Mouse (Mus musculus): ENCODE results near the gene Det1. TPM values are rescaled to one million over a fixed set of nuclear protein-coding genes. Genes with fewer than 3 reads are reported as not detected.

Gene Det1
- polyA plus RNA-seq, 1 experiment from 2014 or later, result 13.7 TPM

GRCm38 (mm10) chr7:78796624-78797023 lies 50.4 kb downstream of the Det1 start:
- H3K4me2 ChIP-seq, result no peak overlapping the region
- 77% methylated on average over 3 of the region's 3 CpGs for WGBS (ENCODE audit: insufficient replicate concordance)
- peaks cover 23% of the 10 kb centered on the region for H3K36me3 ChIP-seq
- no peak for ATAC-seq
- H3K27ac ChIP-seq, result peak overlapping the region; percentile 52; the same call in 1 of the 2 replicates
- no peaks in the 10 kb centered on the region for H3K27me3 ChIP-seq (replicated peaks)
- no peak overlapping the region for H3K9ac ChIP-seq
- peaks cover 86% of the 10 kb centered on the region for H3K4me1 ChIP-seq
- H3K4me3 ChIP-seq, result no peak overlapping the region
- no peaks in the 10 kb centered on the region for H3K9me3 ChIP-seq (replicated peaks)

GRCm38 (mm10) chr7:78794571-78795092 lies 52.4 kb downstream of the Det1 start:
- no peak overlapping the region for H3K4me3 ChIP-seq
- peaks cover 66% of the 10 kb centered on the region for H3K4me1 ChIP-seq
- 68% methylated on average over 6 of the region's 6 CpGs for WGBS (ENCODE audit: insufficient replicate concordance)
- H3K9me3 ChIP-seq (replicated peaks), result no peaks in the 10 kb centered on the region
- no peak overlapping the region for H3K4me2 ChIP-seq
- peaks cover 41% of the 10 kb centered on the region for H3K36me3 ChIP-seq
- ATAC-seq, result peak; percentile 51; the same call in 1 of the 2 replicates
- H3K9ac ChIP-seq, result no peak overlapping the region
- H3K27ac ChIP-seq, result peak overlapping the region; percentile 49
- H3K27me3 ChIP-seq (replicated peaks), result no peaks in the 10 kb centered on the region

- no peak overlapping the region for H3K9ac ChIP-seq
- H3K9me3 ChIP-seq (replicated peaks), result no peaks in the 10 kb centered on the region
- WGBS (ENCODE audit: insufficient replicate concordance), result 58% methylated on average over 13 of the region's 13 CpGs
- H3K4me3 ChIP-seq, result no peak overlapping the region
- peaks cover 60% of the 10 kb centered on the region for H3K4me1 ChIP-seq
- H3K4me2 ChIP-seq, result no peak overlapping the region
- H3K27ac ChIP-seq, result peak overlapping the region; percentile 49
- H3K27me3 ChIP-seq (replicated peaks), result no peaks in the 10 kb centered on the region
- peaks cover 47% of the 10 kb centered on the region for H3K36me3 ChIP-seq
- ATAC-seq, result peak; percentile 6; the same call in 1 of the 2 replicates
Measured at GRCm38 (mm10) chr7:78793895-78794570, 53.0 kb downstream of the Det1 start.

GRCm38 (mm10) chr7:78791359-78792222 lies 55.5 kb downstream of the Det1 start:
- Histone ChIP-seq H3K4me2 (no peak overlapping the region), H3K4me3 (no peak overlapping the region), H3K9me3 (replicated peaks) (no peaks in the 10 kb centered on the region), H3K4me1 (peaks cover 49% of the 10 kb centered on the region), H3K27ac (no peak overlapping the region), H3K36me3 (peaks cover 67% of the 10 kb centered on the region), H3K9ac (no peak overlapping the region), H3K27me3 (replicated peaks) (no peaks in the 10 kb centered on the region)
- 80% methylated on average over 15 of the region's 15 CpGs for WGBS (ENCODE audit: insufficient replicate concordance)
- peak; percentile 58 for ATAC-seq

GRCm38 (mm10) chr7:78787793-78788380 lies 59.2 kb downstream of the Det1 start:
- no peak for ATAC-seq
- Histone ChIP-seq H3K4me2 (0 out of 2 replicates have a peak overlapping the region, but pooled peaks have one; percentile 15), H3K27ac (no peak overlapping the region), H3K36me3 (peaks cover 77% of the 10 kb centered on the region), H3K4me3 (no peak overlapping the region), H3K27me3 (replicated peaks) (no peaks in the 10 kb centered on the region), H3K9me3 (replicated peaks) (no peaks in the 10 kb centered on the region), H3K4me1 (peaks cover 28% of the 10 kb centered on the region), H3K9ac (no peak overlapping the region)
- 76% methylated on average over 12 of the region's 12 CpGs for WGBS (ENCODE audit: insufficient replicate concordance)

- no peak overlapping the region for H3K4me3 ChIP-seq
- no peak for ATAC-seq
- WGBS (ENCODE audit: insufficient replicate concordance), result 74% methylated on average over 5 of the region's 5 CpGs
Measured at GRCm38 (mm10) chr7:78785906-78786305, 61.2 kb downstream of the Det1 start.

GRCm38 (mm10) chr7:78782639-78783581 lies 64.2 kb downstream of the Det1 start, which contains the start of the genes Mrps11 and Mrpl46:
Gene Mrps11 (plus strand): TSS chr7:78783119.
Gene Mrpl46 (minus strand): TSS chr7:78783531.
- Histone ChIP-seq H3K9ac (peak within 1 kb of the TSS; percentile 90), H3K36me3 (peaks cover 62% of the 10 kb centered on the region), H3K9me3 (replicated peaks) (no peaks in the 10 kb centered on the region), H3K4me3 (peak within 1 kb of the TSS; percentile 94), H3K27me3 (replicated peaks) (no peaks in the 10 kb centered on the region), H3K27ac (peak within 1 kb of the TSS; percentile 61), H3K4me1 (peaks cover 35% of the 10 kb centered on the region), H3K4me2 (peak within 1 kb of the TSS; percentile 87)
- ATAC-seq, result peak; percentile 98
- WGBS (ENCODE audit: insufficient replicate concordance), result under 1% methylated on average over 44 of the region's 44 CpGs

More at GRCm38 (mm10) chr7:78785906-78786305, 61.2 kb downstream of the Det1 start:
- Histone ChIP-seq H3K4me1 (peaks cover 39% of the 10 kb centered on the region), H3K9ac (no peak overlapping the region), H3K4me2 (no peak overlapping the region), H3K27me3 (replicated peaks) (no peaks in the 10 kb centered on the region), H3K27ac (no peak overlapping the region), H3K9me3 (replicated peaks) (no peaks in the 10 kb centered on the region), H3K36me3 (peaks cover 62% of the 10 kb centered on the region)

- Histone ChIP-seq H3K36me3 (peaks cover 72% of the 10 kb centered on the region), H3K9ac (no peak overlapping the region)
- 83% methylated on average over 5 of the region's 5 CpGs for WGBS (ENCODE audit: insufficient replicate concordance)
Measured at GRCm38 (mm10) chr7:78778741-78779140, 68.3 kb downstream of the Det1 start.

More at GRCm38 (mm10) chr7:78778741-78779140, 68.3 kb downstream of the Det1 start:
- Histone ChIP-seq H3K4me3 (no peak overlapping the region), H3K4me2 (no peak overlapping the region), H3K9me3 (replicated peaks) (no peaks in the 10 kb centered on the region), H3K4me1 (peaks cover 15% of the 10 kb centered on the region), H3K27ac (no peak overlapping the region), H3K27me3 (replicated peaks) (no peaks in the 10 kb centered on the region)
- no peak for ATAC-seq

Data from liver, embryonic 12.5 days (tissue).